Mouse (Mus musculus): ENCODE data around the gene Galnt10.

The Galnt10 gene

GRCm38 (mm10) chr11:57643691-57644090 lies 1.6 kb upstream of the Galnt10 start:
- no peak for DNase-seq (ENCODE audit: low spot score)

GRCm38 (mm10) chr11:57644245-57645017 lies 811 bp upstream of the Galnt10 start:
- DNase-seq (ENCODE audit: low spot score): no peak

GRCm38 (mm10) chr11:57645847-57646246 lies 605 bp downstream of the Galnt10 start:
- DNase-seq (ENCODE audit: low spot score): no peak

- no peak for DNase-seq (ENCODE audit: low spot score)
Measured at GRCm38 (mm10) chr11:57646416-57646815, 1.2 kb downstream of the Galnt10 start.

- DNase-seq (ENCODE audit: low spot score): no peak
Measured at GRCm38 (mm10) chr11:57646940-57647339, 1.7 kb downstream of the Galnt10 start.

- DNase-seq (ENCODE audit: low spot score): no peak
Measured at GRCm38 (mm10) chr11:57647446-57647845, 2.2 kb downstream of the Galnt10 start.

GRCm38 (mm10) chr11:57648196-57648800 lies 3.1 kb downstream of the Galnt10 start:
- DNase-seq (ENCODE audit: low spot score): no peak

- no peak for DNase-seq (ENCODE audit: low spot score)
Measured at GRCm38 (mm10) chr11:57649269-57649668, 4.0 kb downstream of the Galnt10 start.

- DNase-seq (ENCODE audit: low spot score): no peak
Measured at GRCm38 (mm10) chr11:57649671-57650070, 4.4 kb downstream of the Galnt10 start.

GRCm38 (mm10) chr11:57650867-57651266 lies 5.6 kb downstream of the Galnt10 start:
- no peak for DNase-seq (ENCODE audit: low spot score)

- peak; percentile 92 for DNase-seq (ENCODE audit: low spot score)
Measured at GRCm38 (mm10) chr11:57651281-57651810, 6.1 kb downstream of the Galnt10 start.

- DNase-seq (ENCODE audit: low spot score): no peak
Measured at GRCm38 (mm10) chr11:57652206-57652922, 7.1 kb downstream of the Galnt10 start.

- no peak for DNase-seq (ENCODE audit: low spot score)
Measured at GRCm38 (mm10) chr11:57652923-57653660, 7.8 kb downstream of the Galnt10 start.

GRCm38 (mm10) chr11:57653796-57654195 lies 8.6 kb downstream of the Galnt10 start:
- no peak for DNase-seq (ENCODE audit: low spot score)

GRCm38 (mm10) chr11:57654386-57654785 lies 9.1 kb downstream of the Galnt10 start:
- DNase-seq (ENCODE audit: low spot score): no peak

GRCm38 (mm10) chr11:57654977-57655397 lies 9.7 kb downstream of the Galnt10 start:
- peak; percentile 88 for DNase-seq (ENCODE audit: low spot score)

GRCm38 (mm10) chr11:57655669-57656325 lies 10.6 kb downstream of the Galnt10 start:
- DNase-seq (ENCODE audit: low spot score): no peak

- no peak for DNase-seq (ENCODE audit: low spot score)
Measured at GRCm38 (mm10) chr11:57656602-57657275, 11.5 kb downstream of the Galnt10 start.

- peak; percentile 69 for DNase-seq (ENCODE audit: low spot score)
Measured at GRCm38 (mm10) chr11:57657370-57658072, 12.3 kb downstream of the Galnt10 start.

GRCm38 (mm10) chr11:57658214-57658613 lies 13.0 kb downstream of the Galnt10 start:
- no peak for DNase-seq (ENCODE audit: low spot score)

Measured in c-Kit-positive CD71-positive TER-119-positive erythroid progenitor cells, embryonic 14.5 days (primary cell).